Mouse (Mus musculus): ENCODE measurements around the gene Rhox6. TPM values are rescaled to one million over a fixed set of nuclear protein-coding genes. Genes with fewer than 3 reads are reported as not detected.
"Not testable (repeated sequence)": the region's sequence is repeated elsewhere in the genome, so short reads cannot be mapped to it uniquely, and the experiment has no call there.

Gene Rhox6
- not detected in 2 replicates for polyA plus RNA-seq (2016; fragmentation: Nextera tagmentation; extraction: Ambion mirVana)

- not testable (repeated sequence) for H3K9ac ChIP-seq; ATAC-seq (ENCODE audit: low FRiP score, low read depth); H3K4me2 ChIP-seq (replicated peaks); H3K4me3 ChIP-seq; H3K27ac ChIP-seq; H3K27me3 ChIP-seq (replicated peaks); H3K4me1 ChIP-seq; H3K9me3 ChIP-seq; H3K36me3 ChIP-seq
- 97% methylated on average over 4 of the region's 12 CpGs for WGBS
These were observed at the start of gene Rhox6 for GRCm38 (mm10) chrX:37826610-37827009. Gene Rhox6, plus strand, starts transcription at chrX:37826910.

GRCm38 (mm10) chrX:37807286-37808080 lies 19.2 kb upstream of the Rhox6 start:
- no peaks in the 10 kb centered on the region for H3K4me1 ChIP-seq
- no peak overlapping the region for H3K27ac ChIP-seq
- no peaks in the 10 kb centered on the region for H3K27me3 ChIP-seq (replicated peaks)
- no peaks in the 10 kb centered on the region for H3K9me3 ChIP-seq
- WGBS = 83% methylated on average over 15 of the region's 15 CpGs
- no peak overlapping the region for H3K4me2 ChIP-seq (replicated peaks)
- H3K36me3 ChIP-seq = no peaks in the 10 kb centered on the region
- no peak overlapping the region for H3K4me3 ChIP-seq
- H3K9ac ChIP-seq = no peak overlapping the region
- ATAC-seq (ENCODE audit: low FRiP score, low read depth) = no peak

GRCm38 (mm10) chrX:37809396-37809795 lies 17.3 kb upstream of the Rhox6 start:
- no peak overlapping the region for H3K4me3 ChIP-seq
- no peak overlapping the region for H3K27ac ChIP-seq
- no peak overlapping the region for H3K9ac ChIP-seq
- ATAC-seq (ENCODE audit: low FRiP score, low read depth) = no peak
- H3K9me3 ChIP-seq = no peaks in the 10 kb centered on the region
- WGBS = 77% methylated on average over 2 of the region's 2 CpGs
- no peak overlapping the region for H3K4me2 ChIP-seq (replicated peaks)
- H3K4me1 ChIP-seq = no peaks in the 10 kb centered on the region
- H3K27me3 ChIP-seq (replicated peaks) = no peaks in the 10 kb centered on the region
- H3K36me3 ChIP-seq = no peaks in the 10 kb centered on the region

GRCm38 (mm10) chrX:37811179-37811578 lies 15.5 kb upstream of the Rhox6 start:
- Histone ChIP-seq H3K27me3 (replicated peaks) (no peaks in the 10 kb centered on the region), H3K9ac (no peak overlapping the region), H3K36me3 (no peaks in the 10 kb centered on the region), H3K4me1 (no peaks in the 10 kb centered on the region), H3K4me3 (no peak overlapping the region), H3K27ac (no peak overlapping the region), H3K4me2 (replicated peaks) (no peak overlapping the region), H3K9me3 (no peaks in the 10 kb centered on the region)
- ATAC-seq (ENCODE audit: low FRiP score, low read depth) = no peak
- WGBS = 27% methylated on average over 5 of the region's 5 CpGs

GRCm38 (mm10) chrX:37815665-37816064 lies 11.0 kb upstream of the Rhox6 start:
- no peak overlapping the region for H3K27ac ChIP-seq
- no peaks in the 10 kb centered on the region for H3K27me3 ChIP-seq (replicated peaks)
- H3K4me1 ChIP-seq = no peaks in the 10 kb centered on the region
- ATAC-seq (ENCODE audit: low FRiP score, low read depth) = no peak
- no peak overlapping the region for H3K4me3 ChIP-seq
- H3K36me3 ChIP-seq = no peaks in the 10 kb centered on the region
- H3K9me3 ChIP-seq = no peaks in the 10 kb centered on the region
- H3K4me2 ChIP-seq (replicated peaks) = no peak overlapping the region
- no peak overlapping the region for H3K9ac ChIP-seq
- WGBS = 81% methylated on average over 10 of the region's 10 CpGs

GRCm38 (mm10) chrX:37831386-37831785 lies 4.7 kb downstream of the Rhox6 start, which contains the start of gene Rhox7a:
Gene Rhox7a, plus strand, starts transcription at chrX:37831686.
- ATAC-seq (ENCODE audit: low FRiP score, low read depth); H3K27me3 ChIP-seq (replicated peaks); H3K4me3 ChIP-seq; H3K27ac ChIP-seq; H3K36me3 ChIP-seq; H3K9me3 ChIP-seq; H3K4me2 ChIP-seq (replicated peaks); H3K9ac ChIP-seq; H3K4me1 ChIP-seq: not testable (repeated sequence)
- WGBS = 83% methylated on average over 8 of the region's 8 CpGs

- Histone ChIP-seq H3K4me1 (no peaks in the 10 kb centered on the region), H3K27me3 (replicated peaks) (no peaks in the 10 kb centered on the region), H3K9me3 (no peaks in the 10 kb centered on the region), H3K4me3 (no peak overlapping the region), H3K27ac (no peak overlapping the region), H3K36me3 (no peaks in the 10 kb centered on the region), H3K9ac (no peak overlapping the region), H3K4me2 (replicated peaks) (no peak overlapping the region)
- WGBS = 97% methylated on average over 2 of the region's 2 CpGs
- ATAC-seq (ENCODE audit: low FRiP score, low read depth) = no peak
These were observed 44.9 kb downstream of the Rhox6 start for GRCm38 (mm10) chrX:37871641-37872040.

GRCm38 (mm10) chrX:37878844-37879243 lies 52.1 kb downstream of the Rhox6 start, which contains the start of gene Rhox8:
Gene Rhox8, minus strand, starts transcription at chrX:37878944.
- no peak for ATAC-seq (ENCODE audit: low FRiP score, low read depth)
- Histone ChIP-seq H3K4me2 (replicated peaks) (no peak within 1 kb of the TSS), H3K4me3 (no peak within 1 kb of the TSS), H3K27ac (no peak within 1 kb of the TSS), H3K36me3 (no peaks in the 10 kb centered on the region), H3K9me3 (no peaks in the 10 kb centered on the region), H3K9ac (no peak within 1 kb of the TSS), H3K4me1 (no peaks in the 10 kb centered on the region), H3K27me3 (replicated peaks) (no peaks in the 10 kb centered on the region)
- 78% methylated on average over 4 of the region's 4 CpGs for WGBS

Other genes with a start within 250 kb of the Rhox6 start
- gene Rhox3f, start 245.9 kb upstream of the Rhox6 start, polyA plus RNA-seq (2016; fragmentation: Nextera tagmentation; extraction: Ambion mirVana) = not detected in 2 replicates
- gene Rhox4f, start 219.2 kb upstream of the Rhox6 start, polyA plus RNA-seq (2016; fragmentation: Nextera tagmentation; extraction: Ambion mirVana) = not detected in 2 replicates
- not detected in 2 replicates for gene Rhox3g, start 198.3 kb upstream of the Rhox6 start, polyA plus RNA-seq (2016; fragmentation: Nextera tagmentation; extraction: Ambion mirVana)
- gene Rhox2g, start 183.4 kb upstream of the Rhox6 start, polyA plus RNA-seq (2016; fragmentation: Nextera tagmentation; extraction: Ambion mirVana) = not detected in 2 replicates
- not detected in 2 replicates for gene Rhox4g, start 175.6 kb upstream of the Rhox6 start, polyA plus RNA-seq (2016; fragmentation: Nextera tagmentation; extraction: Ambion mirVana)
- not detected in 2 replicates for gene Rhox3h, start 158.1 kb upstream of the Rhox6 start, polyA plus RNA-seq (2016; fragmentation: Nextera tagmentation; extraction: Ambion mirVana)
- gene Rhox2h, start 153.6 kb upstream of the Rhox6 start, polyA plus RNA-seq (2016; fragmentation: Nextera tagmentation; extraction: Ambion mirVana) = not detected in 2 replicates
- gene Rhox5, start 22.1 kb upstream of the Rhox6 start, polyA plus RNA-seq (2016; fragmentation: Nextera tagmentation; extraction: Ambion mirVana) = 0.84 and 1.1 TPM in 2 replicates
- gene Rhox7a, start 4.8 kb downstream of the Rhox6 start, polyA plus RNA-seq (2016; fragmentation: Nextera tagmentation; extraction: Ambion mirVana) = not detected in 2 replicates
- not detected in 2 replicates for gene Rhox8, start 52.0 kb downstream of the Rhox6 start, polyA plus RNA-seq (2016; fragmentation: Nextera tagmentation; extraction: Ambion mirVana)
- not detected in 2 replicates for gene Rhox7b, start 70.3 kb downstream of the Rhox6 start, polyA plus RNA-seq (2016; fragmentation: Nextera tagmentation; extraction: Ambion mirVana)
- gene Rhox9, start 74.9 kb downstream of the Rhox6 start, polyA plus RNA-seq (2016; fragmentation: Nextera tagmentation; extraction: Ambion mirVana) = not detected in 2 replicates
- gene Btg1-ps1, start 191.9 kb downstream of the Rhox6 start, polyA plus RNA-seq (2016; fragmentation: Nextera tagmentation; extraction: Ambion mirVana) = not detected in 2 replicates
- gene Btg1-ps2, start 216.2 kb downstream of the Rhox6 start, polyA plus RNA-seq (2016; fragmentation: Nextera tagmentation; extraction: Ambion mirVana) = not detected in 2 replicates
- not detected in 2 replicates for gene Rhox10, start 239.6 kb downstream of the Rhox6 start, polyA plus RNA-seq (2016; fragmentation: Nextera tagmentation; extraction: Ambion mirVana)